Mouse (Mus musculus) midbrain, postnatal 0 days (tissue): ENCODE data around the gene Gan. TPM values are rescaled to one million over a fixed set of nuclear protein-coding genes. Genes with fewer than 3 reads are reported as not detected.

Experiments
- ATAC-seq: fragments of 200-750 bp; cut with Nextera tagmentation; 2 replicates; pipeline ENCODE4 v1.8.0; 2017; ENCODE audit warnings: moderate number of reproducible peaks, mild to moderate bottlenecking, moderate TSS enrichment, moderate library complexity; ENCODE audit not compliant: low FRiP score
- DNase-seq: peaks from one replicate; pipeline ENCODE4 v3.0.0-alpha.2; 2015; ENCODE audit warnings: low spot score
- H3K27ac ChIP-seq: fragments of 300-500 bp; sonication (generic); 2 replicates; pipeline ENCODE4 v1.5.1; 2014; ENCODE audit warnings: low read depth, mild to moderate bottlenecking, low read length, mixed read lengths
- H3K27me3 ChIP-seq: fragments of 300-500 bp; sonication (generic); 2 replicates; pipeline ENCODE4 v1.6.1; 2014; ENCODE audit warnings: low read length, control low read depth, mixed read lengths; ENCODE audit not compliant: insufficient read depth
- H3K36me3 ChIP-seq: fragments of 300-500 bp; sonication (generic); 2 replicates; pipeline ENCODE4 v1.6.1; 2014; ENCODE audit warnings: low read length, control low read depth, mixed read lengths; ENCODE audit not compliant: insufficient read depth
- H3K4me1 ChIP-seq: fragments of 300-500 bp; sonication (generic); 2 replicates; pipeline ENCODE4 v1.6.1; 2014; ENCODE audit warnings: mild to moderate bottlenecking, control low read depth, antibody characterized with exemption, low read length, mixed read lengths; ENCODE audit not compliant: insufficient read depth
- H3K4me2 ChIP-seq: fragments of 300-500 bp; sonication (generic); 2 replicates; pipeline ENCODE4 v1.6.1; 2014; ENCODE audit warnings: low read depth, mild to moderate bottlenecking, low read length, mixed read lengths; ENCODE audit not compliant: poor library complexity, severe bottlenecking
- H3K4me3 ChIP-seq: fragments of 300-500 bp; sonication (generic); 2 replicates; pipeline ENCODE4 v1.5.1; 2014; ENCODE audit warnings: low read depth, mild to moderate bottlenecking, low read length, moderate library complexity
- H3K9ac ChIP-seq: fragments of 300-500 bp; sonication (generic); replicated peaks from 2 replicates; pipeline ENCODE4 v1.6.1; 2014; ENCODE audit warnings: mild to moderate bottlenecking, low read length, moderate library complexity, mixed read lengths; ENCODE audit not compliant: poor library complexity, severe bottlenecking
- H3K9me3 ChIP-seq: fragments of 300-500 bp; sonication (generic); 2 replicates; pipeline ENCODE4 v1.6.1; 2016; ENCODE audit warnings: low read length, control low read depth
- CTCF ChIP-seq: IDR thresholded peaks from 2 replicates; pipeline ENCODE4 v1.5.1; 2016; ENCODE audit warnings: antibody characterized with exemption, mild to moderate bottlenecking
- WGBS: fragments of 180-500 bp; shearing (Covaris S2); extraction: QIAGEN DNeasy Blood & Tissue Kit; methylation state at CpG from one replicate; pipeline ENCODE4 v1.1.7; 2014; 5-methylcytosine and 5-hydroxymethylcytosine counted together
- polyA plus RNA-seq: library from polyadenylated mRNA; unstranded; fragments of >200 nt; fragmentation: Nextera tagmentation; extraction: Ambion mirVana; gene quantifications from 2 replicates; pipeline ENCODE4 v1.2.1, GENCODE M21; 2015
- total RNA-seq: library from RNA; depleted of rRNA; stranded (reverse); fragments of >200 nt; gene quantifications from 2 replicates; pipeline ENCODE4 v1.2.3, GENCODE M21; 2014

The Gan gene
- total and polyA plus RNA-seq, 2 experiments from 2014 or later: 4.6 to 13.5 TPM

DNA sequence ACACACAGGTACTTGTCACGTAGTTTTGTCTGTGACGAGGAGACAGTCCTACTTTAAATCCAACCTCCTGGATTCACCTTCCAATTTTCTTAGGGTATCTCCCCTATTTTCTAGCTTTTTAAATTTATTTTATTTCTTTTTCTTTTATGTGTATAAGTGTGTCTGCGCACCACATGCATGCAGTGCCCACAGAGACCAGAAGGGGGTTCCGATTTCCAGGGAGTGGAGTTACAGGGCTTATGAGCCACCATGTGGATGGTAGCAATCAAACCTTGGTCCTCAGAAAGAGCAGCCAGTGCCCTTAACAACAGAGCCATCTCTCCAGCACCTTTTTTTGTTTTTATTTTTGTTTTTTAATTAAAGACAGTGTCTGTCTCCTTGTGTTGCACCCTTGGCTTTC lies 24.8 kb downstream of the Gan start:
- peaks cover 26% of the 10 kb centered on the region for H3K36me3 ChIP-seq
- ATAC-seq (no peak), DNase-seq (no peak)
- 94% methylated on average over 4 of the region's 4 CpGs for WGBS
- H3K4me2 ChIP-seq: no peak overlapping the region
- no peaks in the 10 kb centered on the region for H3K9me3 ChIP-seq
- TF ChIP-seq CTCF: peak; percentile 44
- no peaks in the 10 kb centered on the region for H3K4me1 ChIP-seq
- no peak overlapping the region for H3K9ac ChIP-seq
- H3K27me3 ChIP-seq: no peaks in the 10 kb centered on the region
- H3K27ac ChIP-seq: no peak overlapping the region
- H3K4me3 ChIP-seq: no peak overlapping the region

GRCm38 (mm10) chr8:117183664-117184377 lies 25.9 kb downstream of the Gan start:
- Histone ChIP-seq H3K27ac (no peak overlapping the region), H3K4me3 (no peak overlapping the region), H3K9ac (no peak overlapping the region), H3K27me3 (no peaks in the 10 kb centered on the region), H3K9me3 (no peaks in the 10 kb centered on the region), H3K4me2 (no peak overlapping the region), H3K4me1 (no peaks in the 10 kb centered on the region), H3K36me3 (peaks cover 31% of the 10 kb centered on the region)
- 96% methylated on average over 8 of the region's 8 CpGs for WGBS
- no peak for TF ChIP-seq CTCF
- no peak for ATAC-seq
- DNase-seq: no peak

DNA sequence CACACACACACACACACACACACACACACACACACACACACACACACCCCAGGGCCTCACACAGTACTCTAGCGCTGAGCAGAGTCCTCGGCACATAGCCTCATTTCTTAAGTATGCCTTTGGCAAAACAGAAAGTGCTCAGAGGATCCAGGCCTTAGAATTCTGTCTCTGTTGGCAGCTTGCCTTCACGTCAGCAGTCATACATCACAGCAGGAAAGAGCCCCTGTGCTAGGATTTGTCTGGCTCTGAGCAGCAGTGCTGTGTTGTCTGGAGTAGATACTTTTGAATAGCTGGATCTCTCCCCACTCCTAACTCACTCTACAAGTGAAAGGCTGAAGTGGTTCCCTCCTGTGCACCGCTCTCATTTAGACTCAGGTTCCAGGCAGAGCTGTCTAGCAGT lies 36.4 kb downstream of the Gan start:
- no peak overlapping the region for H3K4me3 ChIP-seq
- H3K9me3 ChIP-seq: no peaks in the 10 kb centered on the region
- H3K27me3 ChIP-seq: no peaks in the 10 kb centered on the region
- H3K27ac ChIP-seq: no peak overlapping the region
- ATAC-seq (no peak), DNase-seq (peak; percentile 77)
- H3K36me3 ChIP-seq: peaks cover 61% of the 10 kb centered on the region
- H3K4me2 ChIP-seq: no peak overlapping the region
- no peak for TF ChIP-seq CTCF
- no peaks in the 10 kb centered on the region for H3K4me1 ChIP-seq
- 62% methylated on average over 4 of the region's 4 CpGs for WGBS
- no peak overlapping the region for H3K9ac ChIP-seq

GRCm38 (mm10) chr8:117196593-117196992 lies 38.7 kb downstream of the Gan start:
- H3K4me1 ChIP-seq: no peaks in the 10 kb centered on the region
- H3K36me3 ChIP-seq: peaks cover 48% of the 10 kb centered on the region
- DNase-seq (no peak), ATAC-seq (no peak)
- no peak for TF ChIP-seq CTCF
- no peak overlapping the region for H3K4me3 ChIP-seq
- WGBS: 95% methylated on average over 4 of the region's 4 CpGs
- no peak overlapping the region for H3K4me2 ChIP-seq
- H3K9me3 ChIP-seq: no peaks in the 10 kb centered on the region
- no peaks in the 10 kb centered on the region for H3K27me3 ChIP-seq
- no peak overlapping the region for H3K27ac ChIP-seq
- H3K9ac ChIP-seq: no peak overlapping the region

DNA sequence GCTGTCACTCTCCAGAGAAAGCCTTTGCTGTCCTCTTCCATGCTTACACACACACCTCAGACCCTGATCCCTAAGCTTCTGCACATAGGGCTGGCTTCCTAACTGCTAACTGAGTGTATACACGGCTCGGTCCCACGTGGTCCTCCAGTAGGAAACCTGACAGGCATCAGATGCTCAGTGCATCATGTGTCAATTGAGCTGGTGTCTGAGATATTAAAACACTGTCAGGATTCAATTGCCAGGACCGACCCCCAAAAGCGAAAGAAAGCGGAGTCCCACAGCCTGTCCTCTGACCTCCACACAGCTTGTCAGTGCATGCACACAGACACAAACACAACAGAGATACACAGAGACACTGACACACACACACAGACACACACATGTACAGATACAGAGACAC lies 39.6 kb downstream of the Gan start:
- no peaks in the 10 kb centered on the region for H3K27me3 ChIP-seq
- H3K9ac ChIP-seq: no peak overlapping the region
- 85% methylated on average over 6 of the region's 6 CpGs for WGBS
- no peaks in the 10 kb centered on the region for H3K9me3 ChIP-seq
- no peak for TF ChIP-seq CTCF
- no peaks in the 10 kb centered on the region for H3K4me1 ChIP-seq
- H3K27ac ChIP-seq: no peak overlapping the region
- H3K4me2 ChIP-seq: no peak overlapping the region
- ATAC-seq (no peak; the same call in 1 of the 2 replicates), DNase-seq (no peak)
- H3K4me3 ChIP-seq: no peak overlapping the region
- peaks cover 46% of the 10 kb centered on the region for H3K36me3 ChIP-seq

DNA sequence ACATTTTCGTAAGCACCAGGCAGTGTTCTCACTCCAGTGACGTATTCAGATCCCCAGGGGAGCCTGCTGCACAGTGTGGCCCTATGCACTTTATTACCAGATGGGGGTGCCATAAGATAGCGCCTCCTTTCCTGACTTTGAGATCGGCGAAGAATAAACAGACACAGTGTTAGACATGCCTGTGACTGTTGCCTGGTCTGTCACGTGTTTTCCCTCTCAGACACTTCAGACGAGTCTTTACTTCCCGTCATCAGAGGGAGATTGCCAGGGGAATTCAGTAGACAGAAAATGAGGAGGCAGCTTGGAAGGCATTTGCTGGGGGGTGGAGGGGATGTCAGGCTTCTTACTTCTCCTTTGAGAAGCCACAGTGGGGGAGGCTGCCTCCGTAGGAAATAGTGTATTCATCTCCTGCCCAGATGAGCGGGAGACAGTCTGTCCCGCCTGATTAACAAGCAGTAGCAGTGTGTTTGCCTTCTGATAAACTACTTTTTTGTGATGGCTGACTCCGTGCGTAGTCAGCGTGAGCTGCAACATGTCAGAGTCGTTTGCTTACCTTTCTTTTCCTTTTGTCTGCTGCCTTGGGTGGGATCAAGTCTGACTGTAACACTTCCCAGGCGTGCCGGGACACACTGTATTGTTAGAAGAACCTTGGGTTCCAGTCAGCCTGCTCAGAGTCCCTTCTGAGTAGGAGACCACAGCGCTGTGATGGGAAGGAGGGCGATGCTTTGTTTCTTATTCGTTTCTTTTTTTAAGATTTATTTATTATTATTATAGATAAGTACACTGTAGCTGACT lies 40.4 kb downstream of the Gan start:
- peak; percentile 85 for TF ChIP-seq CTCF
- no peaks in the 10 kb centered on the region for H3K4me1 ChIP-seq
- peak overlapping the region; percentile 4; the same call in 1 of the 2 replicates for H3K27ac ChIP-seq
- peak; percentile 91 for ATAC-seq
- DNase-seq: peak; percentile 85
- no peaks in the 10 kb centered on the region for H3K27me3 ChIP-seq
- H3K9me3 ChIP-seq: no peaks in the 10 kb centered on the region
- 0 out of 2 replicates have a peak overlapping the region, but pooled peaks have one; percentile 15 for H3K4me2 ChIP-seq
- H3K36me3 ChIP-seq: peaks cover 42% of the 10 kb centered on the region
- H3K4me3 ChIP-seq: no peak overlapping the region
- H3K9ac ChIP-seq: no peak overlapping the region
- WGBS: 37% methylated on average over 20 of the region's 20 CpGs
